Mouse (Mus musculus): ENCODE results near the gene Rpap3.

DNA sequence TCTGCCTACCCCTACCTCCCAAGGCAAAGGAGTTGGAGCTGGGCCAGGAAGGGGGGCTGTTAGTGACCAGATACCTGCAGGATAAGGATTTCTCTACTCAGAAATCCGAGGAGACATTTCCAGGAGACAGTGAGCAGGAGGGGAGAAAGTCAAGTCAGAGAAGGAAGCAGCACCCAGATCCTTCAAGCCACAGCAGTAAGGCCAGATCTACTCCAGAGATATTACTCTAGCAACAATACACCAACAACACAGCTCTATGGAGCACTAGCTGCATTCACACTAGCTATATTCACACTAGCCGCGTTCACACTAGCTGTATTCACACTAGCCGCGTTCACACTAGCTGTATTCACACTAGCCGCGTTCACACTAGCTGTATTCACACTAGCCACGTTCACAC is 9.5 kb upstream of the Rpap3 start:
- TF ChIP-seq POLR2A (IDR thresholded peaks at IDR 0.05; ENCODE audit: insufficient read depth, low read depth, low read length): no peak
- TF ChIP-seq CTCF (IDR thresholded peaks at IDR 0.05; ENCODE audit: insufficient read depth, low read depth, low read length): no peak

Data from olfactory bulb, adult 2 months (tissue).